Mouse (Mus musculus) bone marrow, adult 2 months (tissue): ENCODE results near the gene Ocm. TPM values are rescaled to one million over a fixed set of nuclear protein-coding genes. Genes with fewer than 3 reads are reported as not detected.

Experiments
- H3K27ac ChIP-seq: fragments of 200-500 bp; 2 replicates; pipeline ENCODE4 v1.5.1; 2012; ENCODE audit warnings: low read depth, mild to moderate bottlenecking, control low read depth, inconsistent platforms, low read length; ENCODE audit not compliant: control insufficient read depth, poor library complexity, insufficient read depth
- H3K4me1 ChIP-seq: fragments of 200-500 bp; 2 replicates; pipeline ENCODE4 v1.6.1; 2011; ENCODE audit warnings: low read length; ENCODE audit not compliant: control insufficient read depth, insufficient read depth
- H3K4me3 ChIP-seq: fragments of 200-500 bp; replicated peaks from 2 replicates; pipeline ENCODE3; 2011; ENCODE audit warnings: mild to moderate bottlenecking, low read depth, low read length, control low read depth; ENCODE audit not compliant: control insufficient read depth
- CTCF ChIP-seq: fragments of 200-500 bp; IDR thresholded peaks from 2 replicates; pipeline ENCODE4 v1.5.1; 2011; ENCODE audit warnings: low read length, control low read depth; ENCODE audit not compliant: control insufficient read depth, insufficient read depth
- POLR2A ChIP-seq: fragments of 200-500 bp; IDR thresholded peaks from 2 replicates; pipeline ENCODE4 v1.6.1; 2011; ENCODE audit warnings: low read depth, mild to moderate bottlenecking, control low read depth, low read length, borderline replicate concordance; ENCODE audit not compliant: control insufficient read depth
- WGBS: fragments of 180-500 bp; shearing (Covaris S2); methylation state at CpG from one replicate; pipeline ENCODE4 v1.1.7; 2018; 5-methylcytosine and 5-hydroxymethylcytosine counted together
- polyA plus RNA-seq: library from polyadenylated mRNA; stranded (reverse); fragments of >200 nt; gene quantifications from 2 replicates; pipeline ENCODE4 v1.2.4, GENCODE M21; 2011; ENCODE audit warnings: low replicate concordance; ENCODE audit not compliant: missing spikeins, insufficient read depth, insufficient read length

Gene Ocm
- not detected in 2 replicates for polyA plus RNA-seq

DNA sequence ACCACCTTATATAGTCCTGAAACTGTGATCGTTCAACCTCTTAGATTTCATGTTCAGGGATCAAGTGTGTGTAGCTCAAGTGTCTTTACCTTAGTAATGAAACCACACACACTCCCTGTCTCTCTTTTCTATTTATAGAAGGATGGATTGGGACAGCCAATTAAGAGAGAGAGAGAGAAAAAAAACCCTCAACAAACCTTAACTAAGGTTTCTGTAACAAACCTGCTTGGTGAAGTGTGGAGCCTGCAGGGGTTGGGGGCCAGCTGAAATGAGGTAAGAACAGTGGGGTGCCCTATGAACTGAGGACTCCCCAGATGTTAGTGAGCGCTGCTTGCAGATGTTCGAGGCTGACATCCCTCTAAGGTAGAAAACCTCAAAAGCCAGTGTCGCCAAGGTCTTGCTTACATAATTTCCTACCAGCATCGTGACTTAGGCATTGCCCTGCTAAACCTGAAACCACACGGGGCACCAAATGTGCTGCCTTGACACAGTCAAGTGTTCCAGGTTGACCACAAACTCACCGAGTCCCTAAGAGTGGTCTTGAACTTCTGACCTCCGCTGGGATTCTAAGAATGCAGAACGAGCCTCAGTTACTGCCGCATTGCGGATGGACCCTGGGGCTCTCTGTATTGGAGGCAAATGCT is at the start of gene Ocm:
Gene Ocm, minus strand, starts transcription at position 51 of the 644 bp plus-strand sequence.
- no peaks in the 10 kb centered on the region for H3K4me1 ChIP-seq
- H3K4me3 ChIP-seq = no peak within 1 kb of the TSS
- H3K27ac ChIP-seq = no peak within 1 kb of the TSS
- TF ChIP-seq POLR2A = no peak
- no peak for TF ChIP-seq CTCF
- WGBS = 16% methylated on average over 11 of the region's 11 CpGs

DNA sequence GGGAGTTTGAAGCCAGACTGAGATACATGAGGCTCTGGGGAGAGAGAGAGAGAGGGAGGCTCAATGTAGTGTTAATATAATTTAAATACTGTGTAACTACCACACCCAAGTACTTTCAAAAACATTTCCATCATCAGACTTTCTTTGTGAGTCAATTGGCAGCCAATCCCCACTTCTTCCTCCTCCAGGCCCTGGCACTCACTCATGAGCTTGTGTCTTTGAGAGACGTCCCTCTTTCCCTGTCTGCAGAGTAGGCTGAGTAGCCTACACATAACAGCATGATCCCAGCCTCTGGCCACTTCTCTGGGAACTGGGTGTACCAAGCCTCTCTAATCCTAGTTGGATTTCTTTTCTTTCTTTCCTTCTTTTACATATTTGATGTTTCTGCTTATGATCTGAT is 44.8 kb upstream of the Ocm start:
- Histone ChIP-seq H3K4me3 (no peak overlapping the region), H3K27ac (no peak overlapping the region), H3K4me1 (no peaks in the 10 kb centered on the region)
- TF ChIP-seq POLR2A = no peak
- no peak for TF ChIP-seq CTCF
- WGBS = 52% methylated on average over 1 of the region's 1 CpGs

DNA sequence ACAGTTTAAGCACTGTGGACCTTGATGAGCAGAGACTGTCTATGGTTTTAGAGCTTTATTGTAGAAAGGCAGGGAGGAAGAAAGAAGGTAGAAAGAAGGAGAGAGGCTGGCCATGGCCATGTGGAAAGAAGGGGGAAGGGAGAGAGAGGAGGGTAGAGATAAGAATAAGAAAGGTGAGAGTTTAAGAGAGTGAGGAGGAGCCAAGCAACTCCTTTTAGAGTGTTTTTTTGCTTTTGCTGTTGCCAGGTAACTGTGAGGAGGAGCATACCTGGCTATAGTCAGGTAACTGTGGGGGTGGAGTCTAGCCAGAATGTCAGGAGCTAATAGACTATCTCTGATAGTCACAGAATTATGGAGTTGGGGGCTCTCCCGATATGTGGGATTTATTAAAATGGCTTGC is 43.6 kb upstream of the Ocm start:
- H3K4me1 ChIP-seq = no peaks in the 10 kb centered on the region
- TF ChIP-seq CTCF = no peak
- no peak for TF ChIP-seq POLR2A
- no peak overlapping the region for H3K4me3 ChIP-seq
- 89% methylated on average over 1 of the region's 1 CpGs for WGBS
- H3K27ac ChIP-seq = no peak overlapping the region

DNA sequence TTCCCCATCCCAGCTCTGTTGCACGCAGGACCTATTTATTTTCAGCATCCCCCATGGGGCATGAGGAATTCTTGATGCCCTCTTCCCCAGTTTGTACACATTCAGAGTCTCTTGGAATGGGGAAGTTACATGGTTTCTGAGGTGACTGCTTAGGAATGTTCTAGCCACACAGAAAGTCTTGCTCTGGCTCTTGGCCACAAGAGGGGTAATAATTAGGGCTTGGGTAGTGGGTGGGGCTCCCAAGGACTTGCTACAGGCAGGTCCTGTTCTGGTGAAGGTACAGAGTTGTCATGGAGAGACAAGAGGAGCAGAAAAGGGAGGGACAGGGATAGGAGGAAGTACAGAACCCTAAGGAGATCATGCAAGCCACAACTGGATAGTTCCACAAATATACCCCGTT is 39.6 kb upstream of the Ocm start:
- H3K4me1 ChIP-seq = no peaks in the 10 kb centered on the region
- no peak overlapping the region for H3K4me3 ChIP-seq
- WGBS = 65% methylated on average over 2 of the region's 2 CpGs
- H3K27ac ChIP-seq = no peak overlapping the region
- TF ChIP-seq POLR2A (no peak), CTCF (no peak)

DNA sequence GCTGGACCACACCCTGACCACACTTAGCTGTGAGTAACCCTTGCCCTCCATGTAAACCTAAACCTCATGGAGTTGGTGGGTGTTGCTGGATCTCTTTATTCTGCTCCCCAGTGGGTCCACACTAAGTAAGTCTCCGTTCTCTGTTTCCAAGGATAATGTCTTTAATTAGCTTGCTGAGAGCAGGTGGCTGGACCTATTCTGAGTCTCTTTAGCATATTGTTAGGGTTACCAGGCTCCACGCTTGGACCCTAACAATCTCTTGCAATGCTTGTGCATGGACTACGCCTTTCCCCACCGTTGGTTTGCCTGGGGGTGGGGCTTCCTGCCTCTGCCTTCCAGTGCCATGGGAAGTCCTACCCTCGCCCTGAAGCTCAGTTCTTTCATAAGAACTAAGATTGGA is 37.6 kb upstream of the Ocm start:
- H3K27ac ChIP-seq = no peak overlapping the region
- WGBS = 66% methylated on average over 5 of the region's 5 CpGs
- H3K4me3 ChIP-seq = no peak overlapping the region
- no peak for TF ChIP-seq CTCF
- TF ChIP-seq POLR2A = no peak
- no peaks in the 10 kb centered on the region for H3K4me1 ChIP-seq

DNA sequence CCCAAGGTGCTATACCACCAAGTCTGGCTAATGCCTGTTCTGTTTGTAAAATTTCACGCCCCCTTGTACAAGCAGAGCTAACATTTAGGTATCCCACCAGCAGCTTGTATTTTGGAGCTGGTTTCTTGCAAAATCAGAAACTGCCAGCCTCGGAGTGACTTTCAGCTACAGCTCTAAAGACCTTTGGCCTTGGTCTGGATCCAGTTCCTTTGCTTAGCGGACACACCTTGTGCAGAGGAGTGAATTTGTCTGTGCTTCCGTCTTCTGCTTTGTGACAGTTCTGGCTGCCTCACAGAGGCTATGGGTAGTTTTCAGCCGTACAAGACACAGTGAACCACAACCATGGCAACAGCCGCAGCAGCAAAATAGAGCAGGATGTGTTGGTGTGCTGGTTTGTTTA is 27.9 kb upstream of the Ocm start:
- H3K4me1 ChIP-seq = no peaks in the 10 kb centered on the region
- no peak overlapping the region for H3K27ac ChIP-seq
- no peak overlapping the region for H3K4me3 ChIP-seq
- 77% methylated on average over 6 of the region's 6 CpGs for WGBS
- TF ChIP-seq CTCF (no peak), POLR2A (no peak)

DNA sequence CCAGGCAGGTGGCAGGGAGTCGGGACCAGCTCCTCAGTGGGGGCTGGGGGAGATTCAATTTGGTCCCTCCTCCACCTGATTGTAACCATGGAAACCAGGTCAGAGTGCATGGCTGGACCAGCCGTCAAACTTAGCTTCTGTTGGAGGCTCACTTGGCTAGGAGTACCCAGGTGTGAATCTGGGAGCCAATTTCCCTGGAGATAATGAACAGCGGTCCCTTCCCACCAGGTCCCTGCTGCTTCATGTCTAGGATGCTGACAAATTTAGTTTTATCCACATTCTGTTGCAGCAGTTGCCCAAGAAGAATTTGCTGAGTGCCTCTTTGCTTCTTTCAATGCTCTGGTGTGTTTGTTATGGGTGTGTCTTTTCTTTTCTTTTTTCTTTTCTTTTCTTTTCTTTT is 27.0 kb upstream of the Ocm start:
- Histone ChIP-seq H3K4me3 (no peak overlapping the region), H3K27ac (no peak overlapping the region), H3K4me1 (no peaks in the 10 kb centered on the region)
- TF ChIP-seq CTCF (no peak), POLR2A (no peak)
- WGBS = 54% methylated on average over 3 of the region's 3 CpGs

DNA sequence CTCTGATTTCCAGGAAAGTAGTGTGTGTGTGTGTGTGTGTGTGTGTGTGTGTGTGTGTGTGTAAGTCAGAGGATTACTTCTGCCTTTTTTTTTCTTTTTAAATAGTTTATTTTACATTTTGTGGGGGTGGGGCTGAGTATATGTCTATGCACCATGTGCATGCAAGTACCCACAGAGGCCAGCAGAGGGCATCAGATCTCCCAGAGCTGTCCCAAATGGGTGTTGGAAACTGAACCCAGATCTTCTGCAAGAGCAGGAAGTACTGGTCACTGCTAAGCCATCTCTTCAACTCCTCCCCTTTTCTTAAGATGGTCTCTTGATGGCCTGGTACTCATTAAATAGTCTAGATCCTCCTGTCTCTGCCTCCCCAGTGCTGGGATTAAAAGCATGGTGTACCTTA is 24.8 kb upstream of the Ocm start:
- TF ChIP-seq POLR2A (no peak), CTCF (peak; percentile 68)
- no peak overlapping the region for H3K27ac ChIP-seq
- no peak overlapping the region for H3K4me3 ChIP-seq
- no peaks in the 10 kb centered on the region for H3K4me1 ChIP-seq

DNA sequence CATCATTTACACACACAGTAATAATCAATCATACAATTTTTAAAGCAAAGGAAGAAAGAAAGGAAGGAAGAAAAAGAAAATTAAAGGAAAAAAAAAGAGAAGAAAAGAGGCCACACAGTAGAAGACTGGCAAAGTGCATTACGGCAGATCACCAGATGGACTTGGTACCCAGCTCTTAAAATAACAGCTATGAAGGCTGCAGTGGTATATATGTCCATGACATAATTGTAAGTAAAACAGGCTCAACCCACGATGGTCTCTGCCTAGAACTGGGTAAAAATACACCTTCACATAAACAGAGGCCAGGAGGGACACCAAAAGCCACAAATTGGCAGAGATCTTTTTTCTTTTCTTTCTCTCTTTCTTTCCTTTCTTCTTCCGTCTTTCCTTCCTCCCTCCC is 23.4 kb upstream of the Ocm start:
- Histone ChIP-seq H3K4me1 (no peaks in the 10 kb centered on the region), H3K4me3 (no peak overlapping the region), H3K27ac (no peak overlapping the region)
- TF ChIP-seq CTCF (no peak), POLR2A (no peak)
- 63% methylated on average over 3 of the region's 3 CpGs for WGBS
